Mouse (Mus musculus) neutrophil, adult 5-6 weeks (primary cell): ENCODE measurements at regions not wholly inside any gene's neighbourhood (a gene's known extent, or its start where the extent isn't known, plus 50 kb on each side); places are given as distances from the start of the nearest gene placed in this dataset.
A peak's percentile ranks its signal among the peaks of the same experiment; 100 is the strongest.

Experiments used
- ATAC-seq: fragments of 151-379, 151-347 bp; 2 replicates; pipeline ENCODE4 v1.8.0; 2017; ENCODE audit warnings: mild to moderate bottlenecking, moderate TSS enrichment; ENCODE audit not compliant: insufficient number of reproducible peaks, poor library complexity, low FRiP score, severe bottlenecking; ENCODE audit errors: extremely low read depth

DNA sequence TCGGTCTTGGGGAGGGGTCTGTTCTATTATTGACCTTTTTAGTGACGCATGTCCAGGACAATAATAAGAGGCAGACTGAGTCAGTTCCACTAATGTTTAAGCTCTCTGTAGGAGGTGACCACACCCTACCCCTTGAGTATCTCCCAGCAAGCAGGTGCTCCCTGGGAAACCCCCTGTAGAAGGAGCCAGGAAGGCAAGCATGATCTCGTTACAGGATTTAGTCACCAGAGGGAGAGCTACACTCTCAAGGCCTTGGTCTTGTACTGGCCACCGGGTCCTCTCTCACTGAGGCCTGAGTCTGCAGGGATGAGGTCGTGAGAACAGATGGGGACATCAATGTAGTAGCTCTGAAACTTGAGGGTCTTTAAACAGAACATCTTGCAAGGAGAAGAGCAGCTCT is 55.3 kb upstream of the Ccnd2 start:
- ATAC-seq: no peak

DNA sequence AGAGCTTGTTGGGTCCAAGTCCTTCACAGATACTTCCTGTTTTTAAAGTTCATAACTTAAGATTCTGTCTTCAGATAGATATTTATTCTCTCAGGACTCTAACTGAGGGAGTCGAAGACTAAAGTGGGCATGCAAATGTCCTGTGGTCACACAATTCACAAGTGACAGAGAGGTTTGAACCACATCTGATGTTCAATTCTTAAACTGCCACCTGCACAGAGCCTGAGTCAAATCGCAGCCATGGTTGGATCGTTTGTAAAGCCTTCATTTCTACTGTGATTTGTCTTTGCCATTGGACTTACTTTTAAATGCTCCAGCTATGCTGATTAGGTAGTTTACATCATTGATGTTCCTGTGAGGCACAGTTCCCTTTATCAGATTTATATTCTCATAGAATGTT is 61.4 kb upstream of the Ccnd2 start:
- no peak for ATAC-seq

DNA sequence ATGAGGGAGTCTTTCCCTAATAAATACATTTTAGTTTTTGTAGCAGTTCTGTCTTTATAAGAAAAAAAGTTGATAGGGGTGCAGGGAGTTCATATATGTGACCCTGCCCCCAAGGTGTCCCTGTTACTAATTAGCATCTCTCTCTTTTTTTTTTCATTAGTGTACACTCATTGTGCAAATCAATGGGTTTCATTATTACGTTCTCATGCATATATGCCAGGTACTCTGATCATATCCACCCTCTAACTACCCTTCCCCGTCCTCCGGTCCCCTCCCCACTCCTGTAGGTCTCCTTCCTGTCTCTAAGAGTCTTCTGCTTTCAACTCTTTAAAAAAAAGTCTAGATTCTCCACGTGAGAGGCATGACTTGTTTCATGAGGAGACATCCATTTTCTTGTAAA is 63.9 kb upstream of the Ccnd2 start:
- no peak for ATAC-seq

DNA sequence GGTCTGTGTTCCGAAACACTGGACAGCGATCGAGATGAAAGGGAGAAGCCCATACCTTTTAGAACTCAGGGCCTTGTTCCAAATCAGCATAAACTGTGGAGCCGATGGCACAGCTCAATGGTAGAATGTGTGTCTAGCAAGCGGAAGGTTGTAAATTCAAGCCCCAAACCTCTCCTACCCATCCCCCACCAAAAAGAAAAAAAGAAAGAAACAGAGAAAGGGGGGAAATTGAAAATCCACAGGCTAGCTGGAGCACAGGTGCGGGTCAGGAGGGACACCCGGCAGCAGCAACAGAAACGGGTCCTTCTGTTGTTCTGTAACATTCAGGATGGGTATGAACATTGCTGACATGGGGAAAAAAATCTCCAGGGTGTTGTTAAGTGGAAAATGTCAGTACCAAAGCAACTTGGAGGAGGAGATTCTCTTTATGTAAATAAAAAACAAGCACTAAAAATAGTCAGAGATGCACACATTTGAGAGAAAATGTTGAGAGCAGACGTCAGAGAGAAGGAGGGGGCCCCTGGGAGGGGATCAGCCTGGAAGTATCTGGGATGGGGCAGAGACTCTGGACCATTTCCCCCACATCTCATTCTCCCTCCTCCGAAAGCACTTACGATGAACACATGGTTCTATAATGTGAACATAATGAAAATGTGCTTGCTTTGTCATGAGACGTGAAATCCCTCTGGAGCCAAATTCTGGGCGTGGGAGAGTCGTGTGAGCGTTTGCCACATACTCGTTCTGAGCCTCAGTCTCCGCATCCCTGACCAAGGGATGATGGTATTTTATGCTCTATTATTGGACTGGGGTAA is 66.8 kb upstream of the Ccnd2 start:
- no peak for ATAC-seq

DNA sequence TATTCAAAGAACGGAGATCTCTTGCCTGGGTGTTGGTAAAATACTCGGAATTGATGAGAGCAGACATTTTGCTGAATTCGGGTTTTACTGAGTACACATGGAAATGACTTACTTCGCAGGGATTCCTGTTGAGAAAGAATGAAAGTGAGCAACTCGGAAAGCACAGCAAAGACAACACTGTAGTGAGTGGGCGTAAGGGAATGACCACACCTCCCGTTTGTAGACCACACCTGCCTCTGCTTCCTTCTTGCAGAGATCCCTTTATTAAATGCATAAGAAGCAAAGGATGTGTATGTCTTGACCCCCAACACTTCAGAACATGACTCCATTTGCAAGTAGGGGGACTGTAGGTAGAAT is 67.4 kb upstream of the Ccnd2 start:
- no peak for ATAC-seq

DNA sequence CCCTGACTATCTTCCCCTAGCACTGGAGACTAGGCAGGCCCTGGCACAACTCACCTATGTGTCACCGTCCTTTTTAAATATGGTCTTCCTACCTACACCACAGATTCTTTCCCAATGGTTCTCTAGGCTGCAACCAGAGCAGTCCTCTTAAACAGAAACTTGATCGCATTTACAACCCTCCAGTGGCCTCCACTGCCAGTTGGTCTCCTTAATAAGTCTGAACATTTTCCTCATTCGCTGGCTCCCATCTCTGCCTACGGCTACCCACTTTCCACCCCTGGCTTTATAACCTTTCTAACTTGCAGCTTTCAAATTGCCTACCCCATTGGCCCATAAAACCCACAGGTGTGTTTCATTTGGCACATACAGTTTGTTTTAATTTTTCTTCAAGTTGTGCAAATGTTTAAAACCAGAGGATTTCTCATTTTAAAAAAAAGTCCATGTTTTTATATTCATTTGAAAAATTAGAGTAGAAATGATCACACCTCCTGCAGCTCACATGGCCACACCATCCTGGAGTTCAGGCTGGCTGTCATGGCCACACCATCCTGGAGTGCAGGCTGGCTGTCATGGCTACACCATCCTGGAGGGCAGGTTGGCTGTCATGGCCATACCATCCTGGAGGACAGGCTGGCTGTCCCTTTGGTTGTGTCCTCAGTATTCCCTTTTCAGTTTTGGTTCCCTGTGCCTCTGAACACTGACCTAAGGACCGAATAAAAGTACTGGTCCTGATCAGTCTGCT is 74.4 kb upstream of the Ccnd2 start:
- no peak for ATAC-seq

DNA sequence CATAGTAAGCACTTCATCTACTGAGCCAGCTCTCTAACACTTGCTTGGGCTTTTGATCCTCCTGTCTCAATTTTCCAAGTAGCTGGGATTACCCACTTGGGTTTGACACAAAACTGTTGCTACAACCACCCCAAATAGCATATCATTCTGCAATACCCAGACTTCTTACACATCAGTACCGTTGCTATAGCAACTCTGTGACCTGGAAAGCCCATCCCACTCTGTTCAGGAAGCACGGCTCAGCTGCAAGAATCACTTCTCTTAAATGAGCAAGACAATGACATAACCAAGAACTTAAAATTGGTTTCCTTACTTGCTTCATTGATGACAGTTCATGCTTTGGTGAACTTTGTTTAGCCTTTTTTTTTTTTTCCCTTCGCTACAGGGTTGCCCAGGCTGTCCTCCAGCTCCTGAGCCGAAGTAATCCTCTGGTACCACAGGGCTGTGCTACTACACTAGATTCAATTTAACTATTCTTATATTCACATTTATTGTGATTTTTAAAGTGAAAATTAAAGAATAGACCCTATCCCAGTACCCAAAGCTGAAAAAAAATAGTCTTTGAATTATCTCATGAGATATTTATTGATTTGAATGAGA is 84.6 kb upstream of the Ccnd2 start:
- ATAC-seq: peak; percentile 88

DNA sequence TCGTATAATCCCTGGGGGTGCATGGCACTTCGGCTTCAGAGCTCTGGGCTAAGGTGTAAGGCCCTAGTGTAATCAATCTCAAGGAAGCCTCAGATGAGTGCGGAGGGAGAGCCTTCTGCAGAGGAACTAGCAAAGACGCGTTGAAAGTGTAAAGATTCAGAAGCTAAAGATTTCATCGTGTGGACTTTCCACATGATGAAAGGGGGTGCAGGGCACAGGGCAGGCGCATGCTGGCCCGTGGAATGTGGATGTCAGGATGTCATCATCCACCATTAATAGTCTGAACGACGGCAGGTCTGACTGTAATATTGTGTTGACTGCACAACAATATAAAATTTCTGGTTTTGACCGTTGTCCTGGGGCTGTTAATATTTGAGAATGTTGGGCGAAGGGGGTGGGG is 85.2 kb upstream of the Ccnd2 start:
- no peak for ATAC-seq

DNA sequence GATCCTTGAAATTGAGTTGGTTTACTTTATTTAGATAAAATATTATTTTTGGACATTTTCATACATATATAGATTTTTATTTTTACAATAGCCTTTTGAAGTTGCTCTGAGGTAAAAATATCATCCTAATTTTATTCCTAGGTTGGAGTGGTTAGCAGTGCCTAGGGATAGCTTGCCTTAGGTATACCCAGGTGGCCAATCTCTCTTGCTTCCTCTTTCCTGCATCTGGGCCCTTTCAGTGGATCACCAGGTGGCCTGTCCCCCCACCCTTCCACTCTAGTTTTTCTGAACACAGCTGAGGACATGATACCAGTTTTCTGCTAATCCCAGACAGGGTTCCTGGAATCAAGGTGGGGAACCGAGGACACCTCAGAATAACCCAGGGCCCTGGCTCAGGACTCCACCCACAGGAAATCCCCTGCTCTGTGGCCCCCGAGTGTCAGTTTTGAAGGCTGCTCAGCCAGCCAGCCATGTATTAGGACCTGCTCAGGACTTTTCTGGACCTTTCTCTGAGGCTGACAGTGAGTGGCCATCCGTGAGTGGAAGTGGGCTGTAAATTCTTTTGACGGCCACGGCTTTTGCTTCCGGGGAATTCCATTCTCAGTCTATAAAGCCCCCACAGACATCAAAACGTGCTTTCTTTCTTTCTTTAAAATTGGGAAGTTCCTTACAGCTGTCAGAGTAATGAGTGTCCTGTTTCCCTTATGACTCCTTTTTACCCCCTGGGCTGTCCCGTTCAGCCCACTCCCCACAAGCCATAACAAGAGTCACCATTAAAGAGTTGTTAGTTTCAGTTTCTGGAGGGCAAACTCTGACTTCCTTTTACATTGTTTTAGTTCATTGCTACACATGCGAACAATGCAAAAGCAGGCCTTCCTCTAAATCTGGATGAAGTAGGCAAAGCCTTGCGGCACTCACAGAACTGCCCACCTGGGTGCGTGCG is 87.8 kb upstream of the Ccnd2 start:
- peak; percentile 13; the same call in 1 of the 2 replicates for ATAC-seq

DNA sequence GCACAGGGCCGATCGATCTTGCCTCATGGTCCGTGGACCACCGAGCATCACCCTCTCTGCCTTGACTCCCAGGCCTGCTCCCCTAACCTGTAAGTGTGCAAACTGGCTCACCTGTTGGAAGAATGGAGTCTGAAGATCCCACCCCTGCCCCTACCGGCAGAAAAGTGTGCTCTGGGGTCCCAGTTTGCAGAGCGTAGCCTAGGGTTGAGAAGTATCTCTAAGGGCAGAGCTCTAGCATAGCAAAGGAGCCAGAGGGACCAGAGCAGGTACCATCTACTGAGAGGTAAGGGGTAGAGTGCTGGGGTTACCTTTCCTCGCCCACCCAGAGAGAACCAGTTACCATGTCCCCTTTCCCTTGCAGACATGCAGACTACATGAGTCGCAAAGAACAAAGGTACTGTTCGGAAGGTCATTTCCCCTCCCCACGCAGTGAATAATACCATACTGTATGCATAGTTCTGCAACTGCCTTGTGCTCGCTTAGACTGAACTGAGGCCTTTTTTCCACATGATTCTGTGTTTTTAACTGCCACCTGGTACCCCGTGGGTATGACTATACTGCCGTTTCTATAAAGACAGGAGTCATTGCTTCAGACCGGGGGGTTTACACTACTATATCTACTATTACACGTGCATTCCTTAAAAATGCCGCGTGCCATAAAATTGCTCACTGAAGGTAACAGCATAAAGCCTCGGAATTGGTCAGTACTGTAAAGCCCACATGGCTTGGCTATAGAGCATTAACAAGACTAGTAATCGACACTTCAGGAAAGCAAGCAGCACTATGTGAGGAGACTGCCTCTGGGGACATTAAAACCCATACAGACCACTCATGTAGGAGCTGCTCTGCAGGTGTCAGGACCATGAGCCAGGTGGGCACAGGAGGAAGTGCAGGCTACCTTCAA is 88.7 kb upstream of the Ccnd2 start:
- no peak for ATAC-seq

DNA sequence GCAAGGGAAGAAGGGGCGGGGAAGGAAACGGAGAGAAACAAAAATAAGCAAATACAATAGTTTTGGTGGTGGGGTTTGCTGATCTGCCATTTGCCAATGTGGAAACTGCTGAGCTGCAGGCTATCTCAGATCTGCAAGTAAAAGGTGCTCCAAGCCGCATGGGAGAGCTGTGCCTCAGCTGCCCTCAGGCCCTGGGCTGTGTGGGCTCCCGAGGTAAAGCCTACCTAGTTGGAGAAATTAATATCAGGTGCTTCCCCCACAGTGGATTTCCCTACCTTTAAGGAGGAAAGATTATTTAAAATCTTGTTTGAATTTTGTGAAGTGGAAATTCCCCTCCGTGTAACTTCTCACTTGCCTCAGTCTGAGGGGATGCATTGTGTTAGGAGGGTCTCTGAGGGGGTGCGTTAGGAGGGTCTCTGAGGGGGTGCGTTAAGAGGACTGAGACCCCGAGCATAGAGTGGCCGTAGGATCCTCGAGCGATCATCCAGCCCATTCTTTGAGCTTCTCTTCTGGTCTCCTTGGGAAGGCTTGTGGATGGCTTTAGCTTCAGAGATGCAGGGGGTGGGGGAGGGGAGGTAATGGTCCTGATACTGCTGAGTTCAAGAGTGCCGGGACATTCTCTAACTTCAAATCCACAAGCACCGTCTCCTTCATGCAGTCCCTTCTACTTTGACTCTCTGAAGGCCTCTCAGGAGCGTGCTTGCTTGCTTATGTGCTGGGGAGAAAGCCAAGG is 89.9 kb upstream of the Ccnd2 start:
- no peak for ATAC-seq

DNA sequence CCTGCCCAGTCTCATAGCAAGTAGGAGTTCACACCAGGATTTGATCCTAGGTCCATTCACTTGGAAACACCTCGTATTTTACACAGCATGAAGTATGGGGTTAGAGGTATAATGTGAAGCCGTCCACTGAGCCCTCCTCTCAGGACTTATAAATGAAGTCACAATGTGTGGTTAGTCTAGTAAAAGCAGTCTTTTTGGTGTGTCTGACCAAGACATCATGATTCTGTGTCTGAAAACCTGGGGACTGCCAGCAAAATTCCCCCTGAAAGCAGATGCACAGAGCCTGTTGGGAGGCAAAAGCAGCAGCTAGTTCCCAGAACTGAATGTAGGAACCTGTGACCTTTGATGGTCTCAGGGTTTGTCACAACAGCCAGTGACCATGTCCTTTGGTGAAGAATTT is 91.0 kb upstream of the Ccnd2 start:
- no peak for ATAC-seq

DNA sequence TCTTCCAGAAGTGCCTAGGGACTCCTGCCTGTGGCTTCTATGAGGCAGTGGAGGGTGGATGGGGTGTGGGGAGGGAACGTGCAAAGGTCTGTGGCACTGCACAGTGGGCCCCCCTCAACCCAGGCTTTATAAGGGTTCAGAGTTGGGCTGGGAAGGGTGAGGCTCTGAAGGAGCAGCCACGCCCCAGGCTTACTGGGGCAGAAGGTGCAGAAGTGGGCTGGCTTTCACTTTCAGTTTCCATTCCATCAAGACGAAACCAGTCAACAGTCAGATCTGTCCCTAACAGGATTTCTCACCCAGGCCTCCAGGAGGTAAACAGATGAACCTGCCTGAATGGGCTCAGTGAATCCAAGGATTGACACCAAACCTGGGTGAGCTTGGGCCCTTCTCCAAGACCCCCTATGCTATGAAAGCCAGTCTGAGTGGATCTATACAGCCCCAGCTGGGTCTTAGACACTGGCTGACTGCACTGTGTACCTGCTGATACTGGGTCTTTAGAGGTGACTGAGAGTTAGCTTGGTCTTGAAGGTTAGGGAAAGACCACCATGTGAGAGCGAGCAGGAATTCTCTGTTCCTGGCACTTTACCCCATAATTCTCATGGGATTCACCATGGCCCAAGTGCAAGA is 93.9 kb upstream of the Ccnd2 start:
- peak; percentile 91 for ATAC-seq

DNA sequence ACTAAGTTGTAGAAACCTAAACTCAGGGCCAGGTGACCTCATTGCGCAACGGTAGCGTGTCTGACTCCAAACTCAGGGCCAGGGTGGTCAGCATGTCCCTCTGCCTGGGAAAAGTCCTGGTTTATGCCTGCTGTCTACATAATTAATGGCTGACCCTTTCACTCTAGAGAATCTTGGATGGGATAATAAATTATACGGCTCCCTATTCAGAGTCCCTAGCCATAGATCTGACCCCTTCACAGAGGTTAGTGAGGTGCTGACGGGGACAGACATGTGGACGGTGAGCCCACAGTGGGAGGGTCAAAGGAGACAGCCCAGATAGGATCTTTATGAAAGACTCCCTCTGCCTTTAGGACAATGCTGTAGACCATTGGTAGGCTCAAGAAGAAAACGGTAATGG is 94.7 kb upstream of the Ccnd2 start:
- no peak for ATAC-seq

DNA sequence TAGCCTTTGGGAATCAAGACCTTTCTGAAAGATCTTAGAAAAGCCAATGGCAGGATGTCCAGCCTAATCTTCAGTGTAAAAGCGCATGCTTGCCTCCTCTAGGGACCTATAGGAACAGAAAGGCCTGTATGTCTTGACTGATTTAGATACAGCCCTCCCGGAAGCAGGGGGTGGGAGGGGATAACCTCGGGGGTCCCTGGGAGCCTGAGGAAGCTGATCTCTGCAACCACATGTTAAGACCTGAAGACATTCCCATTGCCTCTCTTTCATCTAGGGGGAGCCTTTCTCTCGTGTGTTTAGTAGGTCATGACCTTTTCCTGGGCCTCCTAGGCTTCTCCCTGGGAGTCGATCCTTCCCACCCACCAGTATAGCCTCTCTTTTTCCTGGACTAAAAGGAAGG is 95.3 kb upstream of the Ccnd2 start:
- ATAC-seq: no peak

DNA sequence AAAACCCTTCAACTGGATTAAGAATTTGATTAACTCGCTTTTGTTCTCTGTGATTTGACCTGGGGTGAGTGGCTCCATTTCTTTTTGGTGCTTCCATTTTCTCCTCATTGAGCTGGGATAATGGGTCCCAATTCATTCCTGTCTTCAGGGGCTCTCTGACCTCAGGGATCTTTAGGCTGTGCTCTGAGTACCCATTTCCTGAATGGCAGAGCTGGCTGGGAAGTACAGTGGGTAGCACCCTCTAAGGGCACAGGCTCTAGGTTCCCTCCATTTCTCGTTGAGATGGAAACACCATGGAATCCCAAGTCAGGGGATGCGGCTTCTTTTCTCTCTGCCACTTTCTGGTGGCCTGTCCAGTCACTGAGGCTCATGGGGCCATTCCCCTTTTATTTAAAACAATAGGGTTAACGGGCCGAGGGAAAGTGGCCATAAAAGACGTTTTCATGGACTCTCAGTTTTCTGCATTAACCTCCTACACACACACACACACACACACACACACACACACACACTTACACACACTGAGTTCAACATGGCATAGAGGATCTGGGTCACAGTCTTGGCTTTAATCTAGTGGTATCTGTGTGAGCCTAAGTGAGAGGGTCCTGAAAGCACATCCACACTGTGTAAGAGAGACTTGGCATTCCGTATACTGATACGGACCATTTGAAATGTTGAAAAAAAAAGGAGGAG is 98.3 kb upstream of the Ccnd2 start:
- no peak for ATAC-seq
